Mouse (Mus musculus): ENCODE results near the gene Ccdc146. TPM values are rescaled to one million over a fixed set of nuclear protein-coding genes. Genes with fewer than 3 reads are reported as not detected.

Ccdc146 gene
- 0.18 and 0.21 TPM in 2 replicates for polyA plus RNA-seq (2015; fragmentation: Nextera tagmentation; extraction: Ambion mirVana)

GRCm38 (mm10) chr5:21424614-21425602 lies at the start of gene Ccdc146, which contains the start of gene Fam185a:
Gene Ccdc146, minus strand, starts transcription at chr5:21424677.
Gene Fam185a, plus strand, starts transcription at chr5:21424958.

GRCm38 (mm10) chr5:21372493-21373179 lies 51.8 kb downstream of the Ccdc146 start, which contains the start of gene Fgl2:
Gene Fgl2, plus strand, starts transcription at chr5:21372642.

Other genes starting within 250 kb of the Ccdc146 start
- gene Gsap, start 238.4 kb downstream of the Ccdc146 start, polyA plus RNA-seq (2015; fragmentation: Nextera tagmentation; extraction: Ambion mirVana): 6.7 and 7.6 TPM in 2 replicates
- gene Fgl2, start 52.0 kb downstream of the Ccdc146 start, polyA plus RNA-seq (2015; fragmentation: Nextera tagmentation; extraction: Ambion mirVana): 9.3 and 10.7 TPM in 2 replicates
- gene Fam185a, start 281 bp upstream of the Ccdc146 start, polyA plus RNA-seq (2015; fragmentation: Nextera tagmentation; extraction: Ambion mirVana): 4.2 and 5.1 TPM in 2 replicates
- gene Lrrc17, start 118.9 kb upstream of the Ccdc146 start, polyA plus RNA-seq (2015; fragmentation: Nextera tagmentation; extraction: Ambion mirVana): 6.1 and 9.9 TPM in 2 replicates
- gene Fbxl13, start 221.0 kb upstream of the Ccdc146 start, polyA plus RNA-seq (2015; fragmentation: Nextera tagmentation; extraction: Ambion mirVana): 0.11 TPM in 1 of 2 replicates, not detected in the other
- gene Armc10, start 221.1 kb upstream of the Ccdc146 start, polyA plus RNA-seq (2015; fragmentation: Nextera tagmentation; extraction: Ambion mirVana): 15.1 and 16.8 TPM in 2 replicates

Data from spleen, postnatal 0 days (tissue).